Mouse (Mus musculus): ENCODE results near the gene Aspm. TPM values are rescaled to one million over a fixed set of nuclear protein-coding genes. Genes with fewer than 3 reads are reported as not detected.
"Not testable (repeated sequence)": the region's sequence is repeated elsewhere in the genome, so short reads cannot be mapped to it uniquely, and the experiment has no call there.

The Aspm gene
- total RNA-seq (2015; ENCODE audit: low replicate concordance) (15.7 and 21.5 TPM in 2 replicates), total RNA-seq (2017; ENCODE audit: low replicate concordance) (22.0 and 26.1 TPM in 2 replicates)

DNA sequence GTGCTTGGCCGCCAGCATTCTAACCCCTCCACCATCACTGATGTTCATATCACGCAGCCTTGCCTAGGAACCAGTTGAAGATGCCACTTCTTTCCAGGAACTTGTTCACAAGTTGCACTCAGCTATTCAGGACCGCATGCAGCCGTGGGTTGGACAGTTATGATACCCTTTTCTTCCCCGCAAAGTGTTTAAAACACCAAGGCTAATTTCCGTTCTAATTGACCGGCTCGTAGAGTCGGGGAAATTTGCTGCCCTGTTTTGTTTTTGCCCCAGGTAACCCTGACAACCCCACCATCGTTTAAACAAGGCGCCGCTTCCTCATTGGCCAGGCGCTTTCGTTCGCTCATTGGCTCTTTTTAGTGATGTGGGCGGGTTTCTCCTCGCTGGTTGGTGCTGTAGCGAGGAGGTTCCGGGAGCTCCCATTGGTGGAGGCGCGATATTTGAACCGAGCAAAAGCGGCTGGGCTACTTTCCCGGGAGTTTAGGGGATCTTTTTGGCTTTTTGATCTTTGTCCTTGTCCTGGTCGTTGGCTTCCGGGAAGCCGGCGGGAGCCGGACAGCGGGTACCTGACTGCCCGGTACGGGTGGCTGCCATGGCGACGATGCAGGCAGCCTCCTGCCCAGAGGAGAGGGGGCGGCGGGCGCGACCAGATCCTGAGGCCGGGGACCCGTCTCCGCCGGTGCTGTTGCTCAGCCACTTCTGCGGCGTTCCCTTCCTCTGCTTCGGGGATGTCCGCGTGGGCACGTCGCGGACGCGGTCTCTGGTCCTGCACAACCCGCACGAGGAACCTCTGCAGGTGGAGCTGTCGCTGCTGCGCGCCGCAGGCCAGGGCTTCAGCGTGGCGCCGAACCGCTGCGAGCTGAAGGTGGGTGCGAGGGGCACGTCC is at the start of gene Aspm:
Gene Aspm (plus strand): TSS at position 433 of the 886 bp plus-strand sequence.
- peak; percentile 99 for ATAC-seq (replicated peaks; ENCODE audit: low FRiP score, poor library complexity, severe bottlenecking)

GRCm38 (mm10) chr1:139405766-139406165 is 48.8 kb upstream of the Aspm start:
- no peak for ATAC-seq (replicated peaks; ENCODE audit: low FRiP score, poor library complexity, severe bottlenecking)

DNA sequence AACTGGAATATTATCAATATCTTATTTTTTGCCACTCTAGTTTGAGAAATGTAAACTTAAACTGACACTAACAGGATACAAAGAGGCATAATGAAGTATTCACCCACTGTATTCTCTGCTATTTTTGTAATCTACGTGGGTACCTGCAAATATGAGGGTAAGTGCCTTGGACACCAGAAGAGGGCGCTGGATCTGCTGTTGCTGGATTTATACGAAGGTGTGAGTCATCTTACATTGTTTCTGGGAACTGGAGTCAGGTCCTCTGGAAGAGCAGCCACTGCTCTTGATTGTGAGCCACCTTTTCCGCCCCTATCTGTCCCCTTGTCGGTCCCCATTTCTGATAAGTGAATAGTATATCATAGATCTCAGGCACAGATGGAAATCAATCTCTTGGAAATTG is 46.9 kb upstream of the Aspm start:
- no peak for ATAC-seq (replicated peaks; ENCODE audit: low FRiP score, poor library complexity, severe bottlenecking)

DNA sequence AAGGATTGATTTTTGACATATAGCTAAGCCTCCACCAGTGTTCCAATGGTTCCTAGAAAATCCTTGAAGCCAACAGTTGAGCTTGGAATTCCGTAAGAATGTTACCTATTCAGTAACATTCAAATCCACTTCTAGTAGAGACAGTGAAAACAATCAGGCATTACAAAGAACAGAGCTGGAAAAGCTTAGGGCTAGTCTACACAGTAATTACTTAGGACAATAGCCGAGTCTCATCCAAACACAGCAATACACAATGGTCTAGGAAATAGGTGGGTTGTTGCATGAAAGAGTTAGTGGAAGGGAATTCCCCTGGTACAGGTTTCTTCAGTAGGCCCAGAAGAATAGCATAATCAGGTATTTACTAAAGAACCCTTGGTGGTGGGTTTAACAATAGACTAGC is 42.2 kb upstream of the Aspm start:
- not testable (repeated sequence) for ATAC-seq (replicated peaks; ENCODE audit: low FRiP score, poor library complexity, severe bottlenecking)

- ATAC-seq (replicated peaks; ENCODE audit: low FRiP score, poor library complexity, severe bottlenecking): no peak
Observed at GRCm38 (mm10) chr1:139413465-139413864, 41.1 kb upstream of the Aspm start.

GRCm38 (mm10) chr1:139421521-139421874 is 33.1 kb upstream of the Aspm start:
- peak; percentile 72 for ATAC-seq (replicated peaks; ENCODE audit: low FRiP score, poor library complexity, severe bottlenecking)

DNA sequence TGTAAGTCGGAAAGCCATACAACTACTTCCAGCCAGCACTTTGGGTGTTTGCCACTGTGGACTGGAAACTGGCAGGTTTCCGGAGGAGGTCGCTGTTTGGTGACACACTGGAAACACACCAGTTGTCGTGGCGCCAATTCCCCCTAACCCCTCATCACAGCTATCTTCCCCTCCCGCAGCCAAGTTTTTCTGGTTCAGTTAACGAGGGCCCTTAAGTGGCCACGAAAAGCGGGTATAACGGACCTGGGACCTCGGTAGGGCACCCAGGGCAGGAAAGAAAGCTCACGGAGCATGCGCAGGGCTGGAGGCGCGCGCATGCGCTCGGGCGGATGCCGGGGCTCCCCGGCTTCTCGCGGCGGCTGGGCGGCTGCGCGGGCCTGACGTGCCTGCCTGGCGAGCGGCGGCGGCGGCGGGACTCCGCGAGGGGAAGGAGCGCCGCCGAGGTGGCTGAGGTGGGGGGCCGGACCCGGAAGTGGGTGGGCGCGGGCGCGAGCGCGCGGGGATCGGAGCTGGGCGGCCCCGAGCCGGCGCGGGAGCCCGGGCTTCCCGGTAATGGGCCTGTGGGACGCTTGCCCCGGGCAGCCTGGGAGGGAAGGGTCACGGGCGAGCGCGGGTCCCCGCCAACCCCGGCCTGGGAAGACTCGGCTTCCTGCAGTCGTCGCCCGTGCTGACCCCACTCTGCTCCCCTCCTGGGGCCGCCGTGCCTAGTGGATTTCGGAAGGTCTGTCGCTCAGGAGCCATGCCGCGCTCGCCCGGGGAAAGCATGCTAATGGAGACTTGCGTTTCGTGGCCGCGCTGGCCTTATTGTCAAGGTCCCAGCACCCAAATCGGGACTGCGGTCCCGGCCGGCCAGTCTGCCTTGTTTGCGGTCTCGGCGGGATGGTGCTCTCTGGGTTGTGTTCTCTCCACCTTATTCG is 32.4 kb upstream of the Aspm start, which contains the start of gene Zbtb41:
Gene Zbtb41 (plus strand): TSS at position 414 of the 917 bp plus-strand sequence.
- ATAC-seq (replicated peaks; ENCODE audit: low FRiP score, poor library complexity, severe bottlenecking): peak; percentile 93

- no peak for ATAC-seq (replicated peaks; ENCODE audit: low FRiP score, poor library complexity, severe bottlenecking)
Observed at GRCm38 (mm10) chr1:139422941-139423340, 31.6 kb upstream of the Aspm start.

GRCm38 (mm10) chr1:139423931-139424330 is 30.6 kb upstream of the Aspm start:
- no peak for ATAC-seq (replicated peaks; ENCODE audit: low FRiP score, poor library complexity, severe bottlenecking)

- ATAC-seq (replicated peaks; ENCODE audit: low FRiP score, poor library complexity, severe bottlenecking): no peak
Observed at GRCm38 (mm10) chr1:139425006-139425405, 29.6 kb upstream of the Aspm start.

GRCm38 (mm10) chr1:139438373-139438772 is 16.2 kb upstream of the Aspm start:
- ATAC-seq (replicated peaks; ENCODE audit: low FRiP score, poor library complexity, severe bottlenecking): no peak

- ATAC-seq (replicated peaks; ENCODE audit: low FRiP score, poor library complexity, severe bottlenecking): not testable (repeated sequence)
Observed at GRCm38 (mm10) chr1:139443103-139443502, 11.5 kb upstream of the Aspm start.

GRCm38 (mm10) chr1:139455226-139455869 is 776 bp downstream of the Aspm start:
- peak; percentile 60 for ATAC-seq (replicated peaks; ENCODE audit: low FRiP score, poor library complexity, severe bottlenecking)

DNA sequence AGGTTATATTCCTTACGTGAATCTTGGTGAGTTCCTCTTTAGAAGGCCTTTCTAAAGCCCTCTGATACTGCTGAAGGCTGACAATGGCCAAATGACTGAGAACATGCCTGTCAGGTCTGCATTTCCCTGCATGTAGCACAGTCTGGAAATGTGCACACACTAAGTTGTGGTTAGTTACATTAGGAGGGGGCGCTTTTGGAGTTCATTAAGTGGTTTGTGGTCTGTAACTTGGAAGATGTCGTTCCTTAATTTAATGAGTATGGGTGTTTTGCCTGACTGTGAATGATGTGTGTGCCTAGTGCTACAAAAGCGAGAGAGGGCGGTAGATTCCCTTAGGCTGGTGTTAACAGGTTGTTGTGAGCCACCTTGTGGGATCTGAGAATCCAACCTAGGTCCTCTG is 6.2 kb downstream of the Aspm start:
- no peak for ATAC-seq (replicated peaks; ENCODE audit: low FRiP score, poor library complexity, severe bottlenecking)

DNA sequence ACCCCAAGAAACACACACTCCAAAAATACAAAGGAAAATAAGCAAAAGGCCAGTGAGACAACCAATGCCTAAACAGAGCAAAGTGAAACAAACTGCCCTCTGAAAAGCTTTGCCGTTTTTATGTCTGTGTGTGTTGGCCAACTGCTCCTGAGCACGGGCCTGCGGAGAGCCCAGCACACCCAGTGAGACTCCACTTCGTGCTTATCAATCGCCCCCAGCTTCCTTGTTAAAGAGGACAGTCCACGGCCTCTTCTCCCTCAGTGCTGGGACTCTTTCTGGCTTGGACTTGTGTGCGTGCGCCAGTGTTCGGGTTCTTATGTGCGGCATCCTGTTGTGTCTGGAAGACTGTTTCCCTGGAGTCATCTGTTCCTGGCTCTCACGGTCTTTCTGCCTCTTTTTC is 11.4 kb downstream of the Aspm start:
- peak; percentile 64; the same call in 1 of the 2 replicates for ATAC-seq (replicated peaks; ENCODE audit: low FRiP score, poor library complexity, severe bottlenecking)

- no peak for ATAC-seq (replicated peaks; ENCODE audit: low FRiP score, poor library complexity, severe bottlenecking)
Observed at GRCm38 (mm10) chr1:139478898-139479297, 24.3 kb downstream of the Aspm start.

DNA sequence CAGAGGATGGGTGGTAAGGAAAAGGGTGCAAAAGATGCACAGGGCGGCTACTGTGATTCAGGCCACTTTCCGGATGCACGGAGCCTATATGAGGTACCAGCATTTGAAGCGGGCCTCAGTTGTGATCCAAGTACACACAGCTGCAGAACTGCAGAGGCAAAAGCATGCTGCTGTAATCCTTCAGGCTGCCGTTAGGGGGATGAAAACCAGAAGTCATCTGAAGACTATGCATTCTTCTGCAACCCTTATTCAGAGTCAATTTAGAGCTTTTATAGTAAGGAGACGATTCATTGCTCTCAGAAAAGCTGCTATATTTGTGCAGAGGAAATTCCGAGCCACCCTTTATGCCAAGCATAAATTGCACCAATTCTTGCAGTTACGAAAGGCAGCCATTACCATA is 25.7 kb downstream of the Aspm start:
- ATAC-seq (replicated peaks; ENCODE audit: low FRiP score, poor library complexity, severe bottlenecking): no peak

DNA sequence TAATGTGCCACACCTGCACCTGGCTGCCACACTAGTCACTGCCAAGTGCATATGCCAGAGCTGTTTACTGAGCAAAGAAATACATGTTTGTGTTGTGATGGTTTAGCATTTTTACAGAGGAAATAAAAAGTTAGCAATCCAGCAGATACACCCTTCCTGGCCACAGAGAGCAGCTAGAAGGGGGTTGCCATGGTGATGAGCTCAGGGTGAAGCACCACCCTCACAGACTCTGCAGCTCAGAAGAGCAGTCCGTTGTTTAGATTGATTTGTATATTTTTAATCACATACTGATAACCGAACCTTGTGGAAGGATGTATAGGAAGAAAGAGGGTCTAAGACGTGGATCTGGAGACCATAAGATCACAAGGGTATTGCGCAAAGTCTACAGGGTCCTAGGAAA is 26.6 kb downstream of the Aspm start:
- ATAC-seq (replicated peaks; ENCODE audit: low FRiP score, poor library complexity, severe bottlenecking): no peak

- no peak for ATAC-seq (replicated peaks; ENCODE audit: low FRiP score, poor library complexity, severe bottlenecking)
Observed at GRCm38 (mm10) chr1:139494630-139495029, 40.1 kb downstream of the Aspm start.

- no peak for ATAC-seq (replicated peaks; ENCODE audit: low FRiP score, poor library complexity, severe bottlenecking)
Observed at GRCm38 (mm10) chr1:139495408-139495807, 40.8 kb downstream of the Aspm start.

All from erythroblast, adult 5-6 weeks (primary cell).